Mouse (Mus musculus) layer of hippocampus, postnatal 14 days (tissue): Measurements from ENCODE around the gene Olfr1229. TPM values are rescaled to one million over a fixed set of nuclear protein-coding genes. Genes with fewer than 3 reads are reported as not detected.

ENCODE experiments used
- DNase-seq, 2 experiments: peaks; one replicate each; pipeline ENCODE4 v3.0.0; 2021 to 2022; ENCODE audit warnings: low spot score in 2 of 2, mixed read lengths in 1 of 2
- long read RNA-seq, 2 experiments: library from polyadenylated mRNA; stranded (forward); transcript quantifications; one replicate each; pipeline ENCODE4 v2.0.0; 2021
- total RNA-seq, 2 experiments: library from RNA; stranded (reverse); gene quantifications; 2 replicates each; pipeline ENCODE4 v1.2.3; 2021

The Olfr1229 gene
- not detected for total RNA-seq
- long read RNA-seq, experiment 1, result 0 reads
- long read RNA-seq, experiment 2, result 0 reads

DNA sequence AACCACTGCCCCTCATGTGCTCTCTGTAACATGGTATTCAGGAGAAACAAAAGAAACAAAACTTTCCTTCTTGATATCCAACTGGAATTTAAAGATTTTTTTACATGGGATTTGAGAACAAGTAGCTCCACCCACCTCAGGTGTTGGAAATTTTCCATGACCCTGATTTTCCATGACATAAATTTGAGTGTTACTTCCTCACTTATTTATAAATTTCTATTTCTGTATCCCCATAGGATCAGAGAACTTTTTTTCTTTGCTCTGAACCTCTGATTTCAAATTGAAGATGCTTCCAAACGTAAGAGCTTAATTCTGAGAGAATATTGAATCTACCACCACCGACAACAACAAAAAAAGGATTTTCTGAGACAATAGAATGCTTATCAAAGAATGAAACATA, at the start of gene Olfr1229:
Olfr1229 (minus strand) TSS at position 101 of the 400 bp plus-strand sequence.
- DNase-seq, result no peak

DNA sequence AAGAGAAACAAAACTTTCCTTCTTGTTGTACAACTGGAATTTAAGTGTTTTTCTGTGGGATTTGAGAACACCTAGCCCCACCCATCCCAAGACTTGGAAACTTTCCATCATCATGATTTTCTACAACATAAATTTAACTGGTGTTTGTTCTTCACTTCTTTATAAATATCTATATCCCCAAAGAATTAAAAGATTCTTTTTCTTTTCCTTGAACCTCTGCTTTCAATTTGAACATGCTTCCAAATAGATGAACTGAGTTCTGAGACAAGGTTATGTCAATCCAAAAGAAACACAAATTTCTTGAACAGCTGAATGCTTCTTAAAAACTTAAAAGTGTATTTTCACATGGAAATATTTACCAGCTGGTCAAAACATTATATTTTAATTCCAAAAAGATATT, 41.8 kb upstream of the Olfr1229 start, which contains the start of gene Olfr1232:
Olfr1232 (minus strand) TSS at position 101 of the 400 bp plus-strand sequence.
- no peak for DNase-seq

DNA sequence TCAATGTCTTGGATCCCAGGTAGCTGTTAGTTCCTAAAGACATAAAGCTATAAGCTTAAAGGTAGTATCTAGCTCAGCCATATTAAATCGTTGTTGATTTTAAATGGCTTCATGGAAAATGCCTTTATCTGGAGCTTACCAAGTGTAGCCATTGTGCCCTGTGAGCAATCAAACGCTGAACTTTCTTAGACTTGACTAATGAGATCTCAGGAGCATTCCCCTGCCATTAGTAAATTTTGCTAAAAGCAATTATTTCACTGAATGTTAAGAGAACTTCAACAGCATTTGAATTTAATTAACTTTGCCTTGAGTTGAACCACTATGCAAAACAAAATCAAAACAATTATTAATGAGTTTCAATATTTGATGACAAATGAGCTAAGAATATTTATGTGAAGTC, 19.2 kb upstream of the Olfr1229 start, which contains the start of gene Olfr1231:
Olfr1231 (minus strand) TSS at position 101 of the 400 bp plus-strand sequence.
- DNase-seq, result no peak

DNA sequence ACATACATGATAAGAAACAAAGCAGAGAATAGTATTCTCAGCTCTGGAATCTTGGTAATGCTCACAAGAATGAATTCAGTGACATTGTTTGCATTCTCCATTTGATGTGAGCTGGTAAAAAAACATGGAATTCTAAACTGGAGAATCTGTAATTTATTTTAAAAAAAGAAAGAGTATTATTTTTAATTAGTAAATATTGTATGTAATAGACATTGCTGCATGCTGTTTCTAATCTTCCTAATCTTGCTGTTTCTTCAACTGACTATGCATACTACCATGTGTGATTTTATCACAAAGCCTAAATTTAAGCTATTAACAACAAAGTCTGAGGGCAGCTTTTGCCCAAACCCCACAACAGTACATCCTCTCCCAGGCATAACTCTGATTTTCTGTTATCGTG, 9.4 kb upstream of the Olfr1229 start, which contains the start of gene Olfr1230:
Olfr1230 (minus strand) TSS at position 101 of the 400 bp plus-strand sequence.
- DNase-seq, result no peak

DNA sequence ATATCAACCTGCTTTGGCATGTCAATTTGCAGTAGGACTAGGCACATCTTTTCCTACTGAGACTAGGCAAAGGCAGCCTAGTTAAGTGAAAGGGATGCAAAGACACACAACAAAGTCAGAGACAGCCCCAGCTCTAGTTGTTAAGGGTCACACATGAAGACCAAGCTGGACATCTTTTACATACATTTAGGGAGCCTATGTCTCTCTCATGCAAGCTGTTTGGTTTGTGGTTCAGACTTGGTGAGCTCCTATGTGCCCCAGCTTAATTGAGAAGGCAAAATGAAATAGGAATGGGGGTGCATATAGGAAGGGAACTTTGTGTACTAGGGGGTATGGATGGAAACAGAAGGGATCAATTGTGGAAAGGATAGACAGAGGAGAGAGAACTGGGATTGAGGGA, 33.9 kb downstream of the Olfr1229 start, which contains the start of gene Olfr1228:
Olfr1228 (minus strand) TSS at position 101 of the 400 bp plus-strand sequence.
- DNase-seq, result no peak

Other genes with a start within 250 kb of the Olfr1229 start
- not detected for gene Olfr1218, start 226.8 kb downstream of the Olfr1229 start, total RNA-seq
- gene Olfr1219, start 204.5 kb downstream of the Olfr1229 start, total RNA-seq, result not detected
- not detected for gene Olfr1220, start 181.2 kb downstream of the Olfr1229 start, total RNA-seq
- gene Olfr1221, start 170.7 kb downstream of the Olfr1229 start, total RNA-seq, result not detected
- gene Olfr1222, start 155.0 kb downstream of the Olfr1229 start, total RNA-seq, result not detected
- gene Olfr1223, start 136.5 kb downstream of the Olfr1229 start, total RNA-seq, result not detected
- gene Olfr1224-ps1, start 123.9 kb downstream of the Olfr1229 start, total RNA-seq, result not detected
- gene Olfr1225, start 113.3 kb downstream of the Olfr1229 start, total RNA-seq, result not detected
- gene Olfr1226, start 88.0 kb downstream of the Olfr1229 start, total RNA-seq, result not detected
- not detected for gene Olfr1228, start 34.0 kb downstream of the Olfr1229 start, total RNA-seq
- gene Olfr1230, start 9.3 kb upstream of the Olfr1229 start, total RNA-seq, result not detected
- gene Olfr1231, start 19.1 kb upstream of the Olfr1229 start, total RNA-seq, result not detected
- gene Olfr1232, start 41.7 kb upstream of the Olfr1229 start, total RNA-seq, result not detected
- not detected for gene Olfr1233, start 54.4 kb upstream of the Olfr1229 start, total RNA-seq
- not detected for gene Olfr1234, start 76.9 kb upstream of the Olfr1229 start, total RNA-seq
- gene Olfr1238, start 121.7 kb upstream of the Olfr1229 start, total RNA-seq, result not detected
- gene Olfr1239, start 132.4 kb upstream of the Olfr1229 start, total RNA-seq, result not detected
- gene Olfr1240, start 155.0 kb upstream of the Olfr1229 start, total RNA-seq, result not detected
- not detected for gene Olfr1241, start 199.1 kb upstream of the Olfr1229 start, total RNA-seq
- gene Olfr1242, start 210.3 kb upstream of the Olfr1229 start, total RNA-seq, result not detected
- gene Olfr1243, start 243.5 kb upstream of the Olfr1229 start, total RNA-seq, result not detected